Mouse (Mus musculus): Measurements from ENCODE around the gene Trp53inp2. TPM values are rescaled to one million over a fixed set of nuclear protein-coding genes. Genes with fewer than 3 reads are reported as not detected.

Gene Trp53inp2
- 82.1 and 83.2 TPM in 2 replicates for polyA plus RNA-seq (2015; fragmentation: Nextera tagmentation; extraction: Ambion mirVana)

DNA sequence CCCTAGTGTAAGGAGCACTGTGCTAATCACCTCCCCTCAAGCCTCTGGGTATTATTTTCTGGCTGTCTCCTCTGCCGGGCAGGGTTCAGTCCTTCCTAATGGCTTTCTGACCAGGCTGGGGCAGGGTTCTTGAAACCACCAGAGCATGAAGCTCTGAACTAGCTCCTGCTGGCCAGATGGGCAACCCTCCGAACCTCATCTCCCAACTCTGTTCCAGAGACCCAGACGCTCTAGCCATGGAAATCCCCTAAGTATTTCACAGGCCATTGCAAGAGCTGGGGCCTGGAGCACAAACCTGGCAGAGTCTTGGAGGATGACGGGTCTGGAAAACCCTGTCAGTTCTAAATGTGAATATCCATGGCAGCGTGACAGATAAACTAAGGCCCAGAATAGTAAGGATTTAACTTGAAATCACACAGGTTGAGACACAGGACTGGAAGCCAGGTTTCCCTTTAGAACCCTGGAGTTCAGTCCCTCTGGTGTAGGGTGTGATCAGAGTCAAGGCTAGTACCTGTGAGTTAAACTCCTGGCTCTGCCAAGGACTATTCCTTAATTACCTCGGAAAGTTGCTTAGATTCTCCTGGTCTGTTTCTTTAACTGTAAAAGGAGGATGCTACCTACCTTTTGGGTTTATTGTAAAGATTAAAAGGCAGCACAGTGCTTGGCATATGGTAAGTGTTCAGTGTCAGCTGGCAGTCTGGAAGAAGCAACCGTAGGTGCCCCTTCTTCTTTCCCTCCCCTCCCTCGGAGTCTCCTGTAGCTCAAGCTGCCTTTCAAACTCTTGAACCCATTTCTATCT, at the start of gene Trp53inp2:
Gene Trp53inp2, plus strand, starts transcription at position 799 of the 799 bp plus-strand sequence.
- H3K9ac ChIP-seq (replicated peaks; ENCODE audit: low read depth, low read length), result peak within 1 kb of the TSS; percentile 99
- H3K4me1 ChIP-seq (replicated peaks; ENCODE audit: control insufficient read depth, insufficient read depth, low read length), result peaks cover 33% of the 10 kb centered on the region
- peak within 1 kb of the TSS; percentile 92 for H3K4me3 ChIP-seq (replicated peaks; ENCODE audit: low read length)
- H3K27me3 ChIP-seq (replicated peaks; ENCODE audit: control insufficient read depth, insufficient read depth, low read length), result no peaks in the 10 kb centered on the region
- WGBS, result 33% methylated on average over 8 of the region's 8 CpGs
- H3K4me2 ChIP-seq (ENCODE audit: low read length), result peak within 1 kb of the TSS; percentile 72
- H3K9me3 ChIP-seq (ENCODE audit: control insufficient read depth, low read length), result no peaks in the 10 kb centered on the region
- H3K27ac ChIP-seq (ENCODE audit: low read length), result peak within 1 kb of the TSS; percentile 99
- no peaks in the 10 kb centered on the region for H3K36me3 ChIP-seq (ENCODE audit: control insufficient read depth, insufficient read depth)
- no peak for ATAC-seq

DNA sequence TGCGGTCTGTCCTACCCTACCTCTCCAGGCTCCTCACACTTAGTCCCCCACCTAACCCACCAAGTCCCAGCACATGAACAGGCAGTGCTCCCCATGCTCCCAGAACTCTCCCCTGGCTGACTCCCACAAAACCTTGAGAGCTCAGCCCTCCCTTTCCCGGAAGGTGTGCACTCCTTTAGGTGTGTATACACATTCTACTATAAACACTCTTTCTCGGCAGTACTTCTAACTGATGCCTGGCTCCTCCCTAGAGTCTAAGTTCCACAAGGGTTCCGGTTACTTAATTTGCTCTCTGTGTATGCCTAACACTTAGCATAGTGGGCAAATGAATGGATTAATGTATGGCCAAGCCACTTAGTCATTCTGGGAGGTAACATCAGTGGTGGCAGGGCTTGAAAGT, 49.5 kb upstream of the Trp53inp2 start:
- no peaks in the 10 kb centered on the region for H3K27me3 ChIP-seq (replicated peaks; ENCODE audit: control insufficient read depth, insufficient read depth, low read length)
- H3K4me1 ChIP-seq (replicated peaks; ENCODE audit: control insufficient read depth, insufficient read depth, low read length), result no peaks in the 10 kb centered on the region
- no peak overlapping the region for H3K4me2 ChIP-seq (ENCODE audit: low read length)
- peaks cover 15% of the 10 kb centered on the region for H3K36me3 ChIP-seq (ENCODE audit: control insufficient read depth, insufficient read depth)
- H3K4me3 ChIP-seq (replicated peaks; ENCODE audit: low read length), result no peak overlapping the region
- 98% methylated on average over 4 of the region's 4 CpGs for WGBS
- no peak overlapping the region for H3K9ac ChIP-seq (replicated peaks; ENCODE audit: low read depth, low read length)
- H3K27ac ChIP-seq (ENCODE audit: low read length), result no peak overlapping the region
- no peaks in the 10 kb centered on the region for H3K9me3 ChIP-seq (ENCODE audit: control insufficient read depth, low read length)
- ATAC-seq, result no peak

DNA sequence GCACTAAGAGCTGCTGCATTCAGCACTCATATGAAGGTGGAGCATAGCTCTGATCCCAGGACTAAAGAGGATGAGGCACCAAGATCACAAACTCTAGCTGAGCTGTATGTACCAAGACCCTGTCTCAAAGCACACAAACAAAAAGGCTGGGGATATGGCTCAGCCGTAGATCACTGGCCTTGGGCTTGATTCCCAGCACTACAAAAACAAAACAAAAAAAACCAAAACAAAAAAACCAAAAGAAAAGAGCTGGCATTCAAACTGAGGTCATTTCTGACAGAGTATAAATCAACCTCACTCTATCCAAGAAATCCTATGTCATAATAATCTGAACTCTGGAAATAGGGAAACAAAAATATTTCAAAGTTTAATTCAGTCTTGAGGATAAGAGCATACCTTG, 47.4 kb upstream of the Trp53inp2 start:
- peaks cover 6% of the 10 kb centered on the region for H3K36me3 ChIP-seq (ENCODE audit: control insufficient read depth, insufficient read depth)
- WGBS, result 82% methylated on average over 1 of the region's 1 CpGs

DNA sequence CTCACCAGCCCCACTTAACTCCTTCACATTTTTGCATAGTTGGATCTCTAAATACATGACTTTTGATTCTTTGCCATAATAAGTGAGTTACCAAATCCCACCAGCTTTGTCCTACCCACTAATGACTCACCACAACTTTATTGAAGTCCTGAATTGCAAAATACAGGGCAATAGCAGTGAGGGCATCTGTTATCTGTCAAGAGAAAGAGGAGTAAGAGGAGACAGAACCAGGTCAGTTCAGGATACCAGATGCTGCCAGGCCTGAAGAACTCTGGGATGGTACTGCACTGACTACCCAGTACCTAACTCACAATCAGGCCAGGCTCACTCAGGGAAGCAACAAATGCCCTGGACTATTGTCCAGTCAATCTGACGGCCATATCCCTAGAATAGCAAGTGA, 45.6 kb upstream of the Trp53inp2 start:
- 93% methylated on average over 1 of the region's 1 CpGs for WGBS
- Histone ChIP-seq H3K36me3 (ENCODE audit: control insufficient read depth, insufficient read depth) (peaks cover 2% of the 10 kb centered on the region; the same call in 1 of the 2 replicates), H3K9me3 (ENCODE audit: control insufficient read depth, low read length) (no peaks in the 10 kb centered on the region), H3K9ac (replicated peaks; ENCODE audit: low read depth, low read length) (no peak overlapping the region), H3K27ac (ENCODE audit: low read length) (no peak overlapping the region), H3K4me3 (replicated peaks; ENCODE audit: low read length) (no peak overlapping the region), H3K27me3 (replicated peaks; ENCODE audit: control insufficient read depth, insufficient read depth, low read length) (no peaks in the 10 kb centered on the region), H3K4me2 (ENCODE audit: low read length) (no peak overlapping the region), H3K4me1 (replicated peaks; ENCODE audit: control insufficient read depth, insufficient read depth, low read length) (no peaks in the 10 kb centered on the region)
- ATAC-seq, result no peak

More for the DNA sequence above, 47.4 kb upstream of the Trp53inp2 start:
- no peak overlapping the region for H3K4me2 ChIP-seq (ENCODE audit: low read length)
- H3K4me3 ChIP-seq (replicated peaks; ENCODE audit: low read length), result no peak overlapping the region
- no peaks in the 10 kb centered on the region for H3K9me3 ChIP-seq (ENCODE audit: control insufficient read depth, low read length)
- ATAC-seq, result no peak
- H3K9ac ChIP-seq (replicated peaks; ENCODE audit: low read depth, low read length), result no peak overlapping the region
- H3K4me1 ChIP-seq (replicated peaks; ENCODE audit: control insufficient read depth, insufficient read depth, low read length), result no peaks in the 10 kb centered on the region
- no peaks in the 10 kb centered on the region for H3K27me3 ChIP-seq (replicated peaks; ENCODE audit: control insufficient read depth, insufficient read depth, low read length)
- no peak overlapping the region for H3K27ac ChIP-seq (ENCODE audit: low read length)

GRCm38 (mm10) chr2:155336254-155336653, 44.6 kb upstream of the Trp53inp2 start:
- no peaks in the 10 kb centered on the region for H3K27me3 ChIP-seq (replicated peaks; ENCODE audit: control insufficient read depth, insufficient read depth, low read length)
- peaks cover 2% of the 10 kb centered on the region; the same call in 1 of the 2 replicates for H3K36me3 ChIP-seq (ENCODE audit: control insufficient read depth, insufficient read depth)
- 98% methylated on average over 3 of the region's 3 CpGs for WGBS
- no peaks in the 10 kb centered on the region for H3K4me1 ChIP-seq (replicated peaks; ENCODE audit: control insufficient read depth, insufficient read depth, low read length)
- no peak overlapping the region for H3K4me3 ChIP-seq (replicated peaks; ENCODE audit: low read length)
- H3K9ac ChIP-seq (replicated peaks; ENCODE audit: low read depth, low read length), result no peak overlapping the region
- no peaks in the 10 kb centered on the region for H3K9me3 ChIP-seq (ENCODE audit: control insufficient read depth, low read length)
- H3K27ac ChIP-seq (ENCODE audit: low read length), result no peak overlapping the region
- H3K4me2 ChIP-seq (ENCODE audit: low read length), result no peak overlapping the region
- no peak for ATAC-seq

GRCm38 (mm10) chr2:155340166-155340565, 40.7 kb upstream of the Trp53inp2 start:
- Histone ChIP-seq H3K4me2 (ENCODE audit: low read length) (no peak overlapping the region), H3K9ac (replicated peaks; ENCODE audit: low read depth, low read length) (no peak overlapping the region), H3K4me1 (replicated peaks; ENCODE audit: control insufficient read depth, insufficient read depth, low read length) (no peaks in the 10 kb centered on the region), H3K27ac (ENCODE audit: low read length) (no peak overlapping the region), H3K36me3 (ENCODE audit: control insufficient read depth, insufficient read depth) (no peaks in the 10 kb centered on the region), H3K9me3 (ENCODE audit: control insufficient read depth, low read length) (no peaks in the 10 kb centered on the region), H3K4me3 (replicated peaks; ENCODE audit: low read length) (no peak overlapping the region), H3K27me3 (replicated peaks; ENCODE audit: control insufficient read depth, insufficient read depth, low read length) (no peaks in the 10 kb centered on the region)
- no peak for ATAC-seq

DNA sequence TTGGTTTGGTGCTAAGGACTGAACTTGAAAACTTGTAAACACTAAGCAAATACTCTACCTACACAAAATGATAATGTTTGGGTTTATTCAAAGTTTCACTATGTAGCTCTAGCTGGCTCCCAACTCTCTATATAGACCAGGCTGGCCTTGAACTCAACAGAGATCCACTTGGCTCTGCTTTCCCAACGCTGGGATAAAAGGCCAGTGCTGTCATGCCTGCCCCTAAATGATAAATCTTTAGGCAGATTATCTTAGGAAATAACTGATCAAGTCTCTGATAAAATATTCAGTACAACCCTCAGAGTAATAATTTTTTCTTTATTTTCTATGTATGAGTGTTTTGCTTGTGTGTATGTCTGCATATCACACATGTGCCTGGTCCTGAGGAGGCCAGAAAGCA, 34.2 kb upstream of the Trp53inp2 start:
- Histone ChIP-seq H3K4me2 (ENCODE audit: low read length) (no peak overlapping the region), H3K27me3 (replicated peaks; ENCODE audit: control insufficient read depth, insufficient read depth, low read length) (no peaks in the 10 kb centered on the region), H3K4me3 (replicated peaks; ENCODE audit: low read length) (no peak overlapping the region), H3K27ac (ENCODE audit: low read length) (no peak overlapping the region), H3K9me3 (ENCODE audit: control insufficient read depth, low read length) (no peaks in the 10 kb centered on the region), H3K9ac (replicated peaks; ENCODE audit: low read depth, low read length) (no peak overlapping the region), H3K4me1 (replicated peaks; ENCODE audit: control insufficient read depth, insufficient read depth, low read length) (no peaks in the 10 kb centered on the region), H3K36me3 (ENCODE audit: control insufficient read depth, insufficient read depth) (no peaks in the 10 kb centered on the region)
- no peak for ATAC-seq
- WGBS, result 94% methylated on average over 1 of the region's 1 CpGs

GRCm38 (mm10) chr2:155354402-155354801, 26.5 kb upstream of the Trp53inp2 start:
- H3K36me3 ChIP-seq (ENCODE audit: control insufficient read depth, insufficient read depth), result no peaks in the 10 kb centered on the region
- H3K9ac ChIP-seq (replicated peaks; ENCODE audit: low read depth, low read length), result no peak overlapping the region
- no peak overlapping the region for H3K27ac ChIP-seq (ENCODE audit: low read length)
- no peak overlapping the region for H3K4me3 ChIP-seq (replicated peaks; ENCODE audit: low read length)
- H3K4me2 ChIP-seq (ENCODE audit: low read length), result no peak overlapping the region
- no peak for ATAC-seq
- no peaks in the 10 kb centered on the region for H3K9me3 ChIP-seq (ENCODE audit: control insufficient read depth, low read length)
- no peaks in the 10 kb centered on the region for H3K27me3 ChIP-seq (replicated peaks; ENCODE audit: control insufficient read depth, insufficient read depth, low read length)
- H3K4me1 ChIP-seq (replicated peaks; ENCODE audit: control insufficient read depth, insufficient read depth, low read length), result peaks cover 15% of the 10 kb centered on the region
- 91% methylated on average over 3 of the region's 3 CpGs for WGBS

DNA sequence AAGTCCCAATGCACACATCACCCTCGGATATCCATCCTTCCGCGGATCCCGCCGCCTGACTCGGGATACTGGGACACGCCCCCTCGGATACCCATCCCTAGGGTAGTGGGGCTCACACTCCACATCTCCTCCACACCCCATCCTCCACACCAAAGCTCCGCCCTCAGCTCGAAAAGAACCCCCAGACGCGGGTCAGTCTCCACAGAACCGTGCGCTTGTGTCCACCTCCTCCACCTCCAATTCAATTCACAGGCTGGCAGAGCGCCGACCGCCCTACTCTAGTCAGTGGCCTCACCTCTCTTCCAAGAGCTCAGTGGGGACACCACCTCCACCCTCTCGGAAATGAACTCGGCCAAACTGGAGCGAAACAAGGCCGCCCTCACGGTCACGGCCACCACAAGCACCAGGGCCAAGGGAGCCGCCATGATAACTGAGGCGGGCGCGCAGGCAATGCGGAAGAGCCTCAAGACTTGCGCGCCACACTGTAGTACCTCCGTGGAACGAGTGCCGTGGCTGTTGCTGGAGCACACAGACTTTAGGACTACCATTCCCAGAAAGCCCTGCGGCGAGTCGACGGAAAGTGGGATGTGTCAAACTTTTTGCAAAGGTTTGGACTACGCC, 23.8 kb upstream of the Trp53inp2 start, which contains the start of gene Pigu:
Gene Pigu, minus strand, starts transcription at position 460 of the 621 bp plus-strand sequence.
- Histone ChIP-seq H3K27me3 (replicated peaks; ENCODE audit: control insufficient read depth, insufficient read depth, low read length) (peaks cover 3% of the 10 kb centered on the region; the same call in 1 of the 2 replicates), H3K27ac (ENCODE audit: low read length) (peak within 1 kb of the TSS; percentile 74), H3K4me3 (replicated peaks; ENCODE audit: low read length) (peak within 1 kb of the TSS; percentile 70), H3K4me1 (replicated peaks; ENCODE audit: control insufficient read depth, insufficient read depth, low read length) (peaks cover 15% of the 10 kb centered on the region), H3K9ac (replicated peaks; ENCODE audit: low read depth, low read length) (peak within 1 kb of the TSS; percentile 67), H3K9me3 (ENCODE audit: control insufficient read depth, low read length) (no peaks in the 10 kb centered on the region), H3K36me3 (ENCODE audit: control insufficient read depth, insufficient read depth) (no peaks in the 10 kb centered on the region), H3K4me2 (ENCODE audit: low read length) (peak within 1 kb of the TSS; percentile 87)
- under 1% methylated on average over 38 of the region's 38 CpGs for WGBS
- peak; percentile 100 for ATAC-seq
